Mouse (Mus musculus) kidney, embryonic 15.5 days (tissue): ENCODE results near the gene Adcy5. TPM values are rescaled to one million over a fixed set of nuclear protein-coding genes. Genes with fewer than 3 reads are reported as not detected.
A peak's percentile ranks its signal among the peaks of the same experiment; 100 is the strongest.

Source experiments
- ATAC-seq: fragments of 200-750 bp; cut with Nextera tagmentation; replicated peaks from 2 replicates; pipeline ENCODE4 v1.8.0; 2017; ENCODE audit warnings: moderate TSS enrichment; ENCODE audit not compliant: low FRiP score
- H3K27ac ChIP-seq: fragments of 300-500 bp; sonication (generic); 2 replicates; pipeline ENCODE4 v1.5.1; 2015; ENCODE audit warnings: mild to moderate bottlenecking, inconsistent platforms
- H3K27me3 ChIP-seq: fragments of 300-500 bp; sonication (generic); 2 replicates; pipeline ENCODE4 v1.6.1; 2015; ENCODE audit warnings: inconsistent platforms
- H3K36me3 ChIP-seq: fragments of 300-500 bp; sonication (generic); 2 replicates; pipeline ENCODE4 v1.6.1; 2015; ENCODE audit warnings: inconsistent platforms
- H3K4me1 ChIP-seq: fragments of 300-500 bp; sonication (generic); 2 replicates; pipeline ENCODE4 v1.6.1; 2015; ENCODE audit warnings: inconsistent platforms
- H3K4me2 ChIP-seq: fragments of 300-500 bp; sonication (generic); 2 replicates; pipeline ENCODE4 v1.6.1; 2015; ENCODE audit warnings: moderate library complexity, mild to moderate bottlenecking, inconsistent platforms
- H3K4me3 ChIP-seq: fragments of 300-500 bp; sonication (generic); replicated peaks from 2 replicates; pipeline ENCODE4 v1.5.1; 2015; ENCODE audit warnings: mild to moderate bottlenecking, inconsistent platforms
- H3K9ac ChIP-seq: fragments of 300-500 bp; sonication (generic); 2 replicates; pipeline ENCODE4 v1.6.1; 2015; ENCODE audit warnings: mild to moderate bottlenecking, inconsistent platforms
- H3K9me3 ChIP-seq: fragments of 300-500 bp; sonication (generic); replicated peaks from 2 replicates; pipeline ENCODE4 v1.6.1; 2016; ENCODE audit warnings: inconsistent platforms
- WGBS: fragments of 180-500 bp; shearing (Covaris S2); methylation state at CpG from one replicate; pipeline ENCODE4 v1.1.7; 2015; ENCODE audit warnings: mixed read lengths; 5-methylcytosine and 5-hydroxymethylcytosine counted together
- polyA plus RNA-seq: library from polyadenylated mRNA; unstranded; fragments of >200 nt; fragmentation: Nextera tagmentation; extraction: Ambion mirVana; gene quantifications from 2 replicates; pipeline ENCODE4 v1.2.1, GENCODE M21; 2015

Adcy5 gene
- polyA plus RNA-seq, 1 experiment from 2014 or later = 0.87 TPM

- 71% methylated on average over 4 of the region's 4 CpGs for WGBS
- Histone ChIP-seq H3K36me3 (no peaks in the 10 kb centered on the region), H3K4me1 (peaks cover 27% of the 10 kb centered on the region), H3K4me2 (no peak overlapping the region), H3K9ac (no peak overlapping the region), H3K27me3 (peaks cover 56% of the 10 kb centered on the region), H3K9me3 (no peaks in the 10 kb centered on the region), H3K4me3 (no peak overlapping the region), H3K27ac (no peak overlapping the region)
- ATAC-seq = no peak
These were observed 5.3 kb downstream of the Adcy5 start for GRCm38 (mm10) chr16:35159991-35160390.

GRCm38 (mm10) chr16:35164361-35165224 lies 9.9 kb downstream of the Adcy5 start:
- Histone ChIP-seq H3K27ac (no peak overlapping the region), H3K4me3 (no peak overlapping the region), H3K27me3 (peaks cover 20% of the 10 kb centered on the region), H3K9me3 (no peaks in the 10 kb centered on the region), H3K9ac (no peak overlapping the region), H3K36me3 (no peaks in the 10 kb centered on the region), H3K4me2 (no peak overlapping the region), H3K4me1 (peaks cover 12% of the 10 kb centered on the region; the same call in 1 of the 2 replicates)
- ATAC-seq = peak; percentile 29; the same call in 1 of the 2 replicates
- WGBS = 38% methylated on average over 19 of the region's 19 CpGs

- no peak overlapping the region for H3K27ac ChIP-seq
- H3K9ac ChIP-seq = no peak overlapping the region
- no peaks in the 10 kb centered on the region for H3K9me3 ChIP-seq
- H3K4me3 ChIP-seq = no peak overlapping the region
- peaks cover 12% of the 10 kb centered on the region; the same call in 1 of the 2 replicates for H3K4me1 ChIP-seq
- H3K4me2 ChIP-seq = no peak overlapping the region
- WGBS = 85% methylated on average over 6 of the region's 6 CpGs
- peaks cover 15% of the 10 kb centered on the region; the same call in 1 of the 2 replicates for H3K27me3 ChIP-seq
- no peaks in the 10 kb centered on the region for H3K36me3 ChIP-seq
- no peak for ATAC-seq
These were observed 10.7 kb downstream of the Adcy5 start for GRCm38 (mm10) chr16:35165361-35165760.

- H3K27me3 ChIP-seq = peaks cover 14% of the 10 kb centered on the region; the same call in 1 of the 2 replicates
- H3K4me3 ChIP-seq = no peak overlapping the region
- ATAC-seq = no peak
- no peak overlapping the region for H3K27ac ChIP-seq
- 82% methylated on average over 3 of the region's 3 CpGs for WGBS
- H3K4me2 ChIP-seq = no peak overlapping the region
- no peaks in the 10 kb centered on the region for H3K9me3 ChIP-seq
- no peak overlapping the region for H3K9ac ChIP-seq
- no peaks in the 10 kb centered on the region for H3K36me3 ChIP-seq
- H3K4me1 ChIP-seq = peaks cover 12% of the 10 kb centered on the region; the same call in 1 of the 2 replicates
These were observed 11.1 kb downstream of the Adcy5 start for GRCm38 (mm10) chr16:35165788-35166187.

GRCm38 (mm10) chr16:35169431-35169830 lies 14.8 kb downstream of the Adcy5 start:
- WGBS = 64% methylated on average over 7 of the region's 7 CpGs
- H3K4me3 ChIP-seq = no peak overlapping the region
- H3K9ac ChIP-seq = no peak overlapping the region
- peaks cover 7% of the 10 kb centered on the region; the same call in 1 of the 2 replicates for H3K4me1 ChIP-seq
- no peak overlapping the region for H3K27ac ChIP-seq
- peaks cover 14% of the 10 kb centered on the region; the same call in 1 of the 2 replicates for H3K27me3 ChIP-seq
- no peaks in the 10 kb centered on the region for H3K9me3 ChIP-seq
- H3K4me2 ChIP-seq = no peak overlapping the region
- no peak for ATAC-seq
- no peaks in the 10 kb centered on the region for H3K36me3 ChIP-seq

- Histone ChIP-seq H3K27ac (no peak overlapping the region), H3K9me3 (no peaks in the 10 kb centered on the region), H3K4me1 (no peaks in the 10 kb centered on the region), H3K4me3 (no peak overlapping the region), H3K36me3 (no peaks in the 10 kb centered on the region), H3K4me2 (no peak overlapping the region), H3K27me3 (peaks cover 2% of the 10 kb centered on the region; the same call in 1 of the 2 replicates), H3K9ac (no peak overlapping the region)
- no peak for ATAC-seq
- 87% methylated on average over 5 of the region's 5 CpGs for WGBS
These were observed 17.5 kb downstream of the Adcy5 start for GRCm38 (mm10) chr16:35172195-35172594.

- Histone ChIP-seq H3K4me3 (no peak overlapping the region), H3K27ac (no peak overlapping the region), H3K9me3 (no peaks in the 10 kb centered on the region), H3K27me3 (no peaks in the 10 kb centered on the region; the same call in 1 of the 2 replicates), H3K4me2 (no peak overlapping the region), H3K9ac (no peak overlapping the region), H3K36me3 (no peaks in the 10 kb centered on the region), H3K4me1 (peaks cover 14% of the 10 kb centered on the region)
- 71% methylated on average over 3 of the region's 3 CpGs for WGBS
- no peak for ATAC-seq
These were observed 23.8 kb downstream of the Adcy5 start for GRCm38 (mm10) chr16:35178516-35178915.

- H3K27me3 ChIP-seq = no peaks in the 10 kb centered on the region; the same call in 1 of the 2 replicates
- no peaks in the 10 kb centered on the region for H3K36me3 ChIP-seq
- no peak overlapping the region for H3K27ac ChIP-seq
- WGBS = 30% methylated on average over 8 of the region's 8 CpGs
- no peak for ATAC-seq
- H3K4me1 ChIP-seq = peaks cover 14% of the 10 kb centered on the region
- no peak overlapping the region for H3K4me2 ChIP-seq
- no peak overlapping the region for H3K9ac ChIP-seq
- H3K9me3 ChIP-seq = no peaks in the 10 kb centered on the region
- no peak overlapping the region for H3K4me3 ChIP-seq
These were observed 24.4 kb downstream of the Adcy5 start for GRCm38 (mm10) chr16:35179082-35179481.

- Histone ChIP-seq H3K36me3 (no peaks in the 10 kb centered on the region), H3K27ac (no peak overlapping the region), H3K27me3 (no peaks in the 10 kb centered on the region), H3K4me1 (peaks cover 20% of the 10 kb centered on the region), H3K4me2 (no peak overlapping the region), H3K4me3 (no peak overlapping the region), H3K9me3 (no peaks in the 10 kb centered on the region; the same call in 1 of the 2 replicates), H3K9ac (no peak overlapping the region)
- no peak for ATAC-seq
- WGBS = 72% methylated on average over 11 of the region's 11 CpGs
These were observed 28.5 kb downstream of the Adcy5 start for GRCm38 (mm10) chr16:35183161-35183560.

GRCm38 (mm10) chr16:35188111-35188510 lies 33.4 kb downstream of the Adcy5 start:
- ATAC-seq = no peak
- no peaks in the 10 kb centered on the region; the same call in 1 of the 2 replicates for H3K9me3 ChIP-seq
- peaks cover 10% of the 10 kb centered on the region for H3K4me1 ChIP-seq
- no peak overlapping the region for H3K4me3 ChIP-seq
- H3K36me3 ChIP-seq = no peaks in the 10 kb centered on the region
- no peaks in the 10 kb centered on the region for H3K27me3 ChIP-seq
- WGBS = 91% methylated on average over 4 of the region's 4 CpGs
- H3K4me2 ChIP-seq = no peak overlapping the region
- no peak overlapping the region for H3K27ac ChIP-seq
- no peak overlapping the region for H3K9ac ChIP-seq

- no peaks in the 10 kb centered on the region; the same call in 1 of the 2 replicates for H3K9me3 ChIP-seq
- 74% methylated on average over 11 of the region's 11 CpGs for WGBS
- peaks cover 19% of the 10 kb centered on the region for H3K4me1 ChIP-seq
- H3K4me3 ChIP-seq = no peak overlapping the region
- ATAC-seq = no peak
- H3K27ac ChIP-seq = no peak overlapping the region
- no peaks in the 10 kb centered on the region for H3K36me3 ChIP-seq
- no peaks in the 10 kb centered on the region for H3K27me3 ChIP-seq
- no peak overlapping the region for H3K4me2 ChIP-seq
- H3K9ac ChIP-seq = no peak overlapping the region
These were observed 34.9 kb downstream of the Adcy5 start for GRCm38 (mm10) chr16:35189420-35190141.

GRCm38 (mm10) chr16:35190777-35191176 lies 36.1 kb downstream of the Adcy5 start:
- peaks cover 13% of the 10 kb centered on the region for H3K4me1 ChIP-seq
- no peak overlapping the region for H3K4me2 ChIP-seq
- H3K36me3 ChIP-seq = no peaks in the 10 kb centered on the region
- H3K9me3 ChIP-seq = no peaks in the 10 kb centered on the region; the same call in 1 of the 2 replicates
- ATAC-seq = no peak
- no peaks in the 10 kb centered on the region for H3K27me3 ChIP-seq
- H3K9ac ChIP-seq = no peak overlapping the region
- no peak overlapping the region for H3K27ac ChIP-seq
- H3K4me3 ChIP-seq = no peak overlapping the region
- 70% methylated on average over 7 of the region's 7 CpGs for WGBS
